Mouse (Mus musculus) kidney, adult 2 months (tissue): ENCODE data around the gene Klk6. TPM values are rescaled to one million over a fixed set of nuclear protein-coding genes. Genes with fewer than 3 reads are reported as not detected.

Source experiments
- DNase-seq: peaks from one replicate; pipeline ENCODE4 v3.0.0; 2021
- H3K27ac ChIP-seq: fragments of 200-500 bp; 2 replicates; pipeline ENCODE4 v1.5.1; 2012; ENCODE audit warnings: low read depth, low read length, control low read depth, inconsistent platforms; ENCODE audit not compliant: insufficient read depth
- H3K27me3 ChIP-seq: fragments of 200-500 bp; replicated peaks from 2 replicates; pipeline ENCODE4 v1.6.1; 2012; ENCODE audit warnings: mild to moderate bottlenecking, moderate library complexity, low read length, inconsistent platforms; ENCODE audit not compliant: control insufficient read depth, insufficient read depth
- H3K36me3 ChIP-seq: fragments of 200-500 bp; 2 replicates; pipeline ENCODE4 v1.6.1; 2012; ENCODE audit warnings: mild to moderate bottlenecking, moderate library complexity, low read length, inconsistent platforms; ENCODE audit not compliant: control insufficient read depth, insufficient read depth
- H3K4me1 ChIP-seq: fragments of 200-500 bp; 2 replicates; pipeline ENCODE4 v1.6.1; 2011; ENCODE audit warnings: low read length; ENCODE audit not compliant: control insufficient read depth, insufficient read depth
- H3K4me3 ChIP-seq: fragments of 200-500 bp; 2 replicates; pipeline ENCODE4 v1.5.1; 2011; ENCODE audit warnings: mild to moderate bottlenecking, low read depth, low read length, control low read depth; ENCODE audit not compliant: insufficient read depth
- CTCF ChIP-seq: fragments of 200-500 bp; conservative IDR thresholded peaks from 2 replicates; pipeline ENCODE4 v1.5.1; 2011; ENCODE audit warnings: low read depth, mild to moderate bottlenecking, control low read depth, low read length, moderate library complexity, mixed read lengths; ENCODE audit not compliant: insufficient read depth, insufficient read length
- POLR2A ChIP-seq: fragments of 200-500 bp; IDR thresholded peaks from one replicate; pipeline ENCODE4 v1.6.1; 2011; ENCODE audit warnings: low read depth, low read length, control low read depth
- WGBS: fragments of 180-500 bp; shearing (Covaris S2); methylation state at CpG from one replicate; pipeline ENCODE4 v1.1.7; 2018; 5-methylcytosine and 5-hydroxymethylcytosine counted together
- polyA plus RNA-seq: library from polyadenylated mRNA; depleted of rRNA; stranded (reverse); fragments of >200 nt; gene quantifications from 2 replicates; pipeline ENCODE4 v1.2.3, GENCODE M21; 2012

Gene Klk6
- polyA plus RNA-seq, 1 experiment = not detected

DNA sequence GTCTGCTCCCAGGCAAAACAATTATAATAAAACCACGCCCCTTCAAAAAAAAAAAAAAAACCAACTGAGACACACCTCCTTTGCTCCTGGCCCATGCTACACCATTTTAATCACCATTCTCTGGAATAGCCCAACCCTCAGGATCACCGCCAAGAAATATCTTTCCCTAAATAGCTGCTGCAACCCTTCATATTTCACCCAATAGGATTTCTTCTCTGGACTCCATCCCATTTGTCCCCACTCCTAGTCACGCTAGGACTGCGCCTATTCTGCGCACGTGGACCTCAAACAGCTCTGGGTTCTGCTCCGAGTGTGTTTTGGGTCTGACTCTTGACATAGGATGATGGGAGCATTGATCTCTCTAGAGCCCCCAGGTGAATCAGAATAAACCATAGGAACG is 27.9 kb upstream of the Klk6 start:
- WGBS = 4% methylated on average over 8 of the region's 8 CpGs
- Histone ChIP-seq H3K27ac (no peak overlapping the region), H3K27me3 (no peaks in the 10 kb centered on the region; the same call in 1 of the 2 replicates), H3K4me1 (no peaks in the 10 kb centered on the region), H3K36me3 (no peaks in the 10 kb centered on the region), H3K4me3 (peak overlapping the region; percentile 45)
- no peak for TF ChIP-seq CTCF
- no peak for TF ChIP-seq POLR2A
- no peak for DNase-seq

DNA sequence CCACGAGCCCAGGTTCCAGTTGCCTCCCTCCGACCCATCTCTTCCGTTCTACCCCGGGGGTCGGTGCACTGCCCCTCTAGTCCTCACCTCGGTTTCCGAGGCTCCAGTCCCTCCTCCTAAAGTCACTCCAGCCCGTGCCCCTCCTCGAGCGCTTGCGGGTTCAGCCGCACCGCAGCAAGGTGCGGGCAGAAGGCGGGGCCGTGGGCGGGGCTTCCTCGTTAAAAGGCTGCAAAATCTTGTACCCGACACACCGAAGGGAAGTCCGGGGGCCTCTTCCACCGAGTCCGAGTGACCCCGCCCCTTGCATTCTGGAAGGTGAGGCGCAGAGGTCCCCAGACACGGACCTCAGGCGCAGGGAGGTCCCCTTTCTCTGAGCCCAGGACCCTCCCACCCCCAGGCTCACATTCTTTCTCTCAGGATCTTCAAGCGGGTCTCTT is 26.9 kb upstream of the Klk6 start, which contains the start of gene Klk8:
Gene Klk8 (plus strand): TSS at position 245 of the 437 bp plus-strand sequence.
- peak; percentile 11 for DNase-seq
- Histone ChIP-seq H3K4me1 (no peaks in the 10 kb centered on the region), H3K36me3 (no peaks in the 10 kb centered on the region), H3K27me3 (no peaks in the 10 kb centered on the region; the same call in 1 of the 2 replicates), H3K4me3 (peak within 1 kb of the TSS; percentile 45), H3K27ac (no peak within 1 kb of the TSS)
- WGBS = under 1% methylated on average over 28 of the region's 28 CpGs
- TF ChIP-seq CTCF = no peak
- TF ChIP-seq POLR2A = no peak

DNA sequence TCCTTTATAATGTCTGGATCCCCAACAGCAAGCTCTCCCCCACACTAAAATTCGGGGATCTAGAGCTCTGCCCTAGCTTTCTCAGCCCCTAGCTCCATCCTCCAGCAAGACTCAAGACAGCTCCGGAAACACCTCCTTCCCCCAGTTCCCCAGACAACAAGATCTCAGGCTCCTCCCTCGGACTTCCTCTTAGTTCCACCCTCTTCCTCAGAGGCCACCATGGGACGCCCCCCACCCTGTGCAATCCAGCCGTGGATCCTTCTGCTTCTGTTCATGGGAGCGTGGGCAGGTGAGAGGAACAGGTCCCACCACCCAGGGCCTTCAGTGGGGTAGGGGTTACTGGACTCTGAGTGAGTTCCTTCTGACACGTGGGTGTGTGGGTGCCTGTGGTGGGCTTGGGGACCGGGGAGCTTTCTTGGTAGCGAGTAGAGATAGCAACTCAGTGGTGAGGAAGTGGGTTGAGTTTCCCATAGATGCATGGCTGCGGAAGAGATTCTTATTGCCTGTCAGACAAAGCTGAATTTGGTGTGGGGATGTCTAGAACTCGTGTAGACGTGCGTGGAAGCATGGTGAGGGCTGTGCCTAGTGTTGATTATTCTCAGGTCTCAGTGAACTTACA is 26.3 kb upstream of the Klk6 start:
- whole genome bisulfite sequencing = 42% methylated on average over 13 of the region's 13 CpGs
- H3K27ac ChIP-seq = no peak overlapping the region
- no peak for TF ChIP-seq CTCF
- no peaks in the 10 kb centered on the region; the same call in 1 of the 2 replicates for H3K27me3 ChIP-seq
- DNase-seq = peak; percentile 11
- peak overlapping the region; percentile 45 for H3K4me3 ChIP-seq
- no peaks in the 10 kb centered on the region for H3K4me1 ChIP-seq
- no peaks in the 10 kb centered on the region for H3K36me3 ChIP-seq

DNA sequence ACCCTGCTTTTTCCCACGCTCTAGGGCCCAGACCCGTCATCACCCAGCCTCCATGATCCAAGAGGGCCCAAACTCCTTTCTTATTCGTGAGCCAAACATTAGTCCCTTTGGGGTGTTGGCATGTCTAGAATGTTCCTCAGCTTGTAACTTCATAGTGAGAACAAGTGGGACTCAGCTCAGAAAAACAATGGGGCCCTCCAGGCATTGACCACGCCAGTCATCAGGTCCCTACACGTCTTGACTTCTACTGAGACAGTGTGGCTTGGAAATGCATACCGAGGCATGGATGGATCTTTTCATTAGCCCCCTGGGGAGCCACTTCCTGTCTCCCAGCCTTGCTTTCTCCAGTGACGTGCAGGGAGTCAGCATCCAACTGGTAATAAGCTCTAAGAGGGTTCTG is 24.4 kb upstream of the Klk6 start:
- Histone ChIP-seq H3K27ac (no peak overlapping the region), H3K27me3 (no peaks in the 10 kb centered on the region), H3K4me1 (no peaks in the 10 kb centered on the region), H3K36me3 (no peaks in the 10 kb centered on the region), H3K4me3 (no peak overlapping the region)
- no peak for DNase-seq
- TF ChIP-seq CTCF (no peak), POLR2A (no peak)
- 70% methylated on average over 7 of the region's 7 CpGs for WGBS

DNA sequence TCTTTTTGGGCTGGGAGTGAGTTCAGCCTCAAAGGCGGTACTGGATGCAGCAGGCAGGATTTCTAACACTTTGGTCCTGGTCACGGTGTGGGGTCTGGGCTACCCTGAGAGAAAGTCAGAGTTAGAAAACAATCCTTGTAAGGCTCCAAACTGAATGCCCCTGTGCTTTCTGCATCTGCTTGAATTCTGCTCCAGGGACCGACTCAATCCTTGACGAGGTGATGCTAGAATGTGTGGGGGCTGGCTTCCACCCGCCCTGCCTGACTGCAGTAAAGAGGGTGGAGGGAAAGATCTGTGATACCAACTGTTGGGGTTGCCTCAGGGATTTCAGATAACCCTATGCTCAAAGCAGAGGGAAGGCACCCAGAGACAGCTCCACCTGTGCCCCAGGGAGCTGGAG is 13.3 kb upstream of the Klk6 start, which contains the start of gene Klk7:
Gene Klk7 (plus strand): TSS at position 301 of the 400 bp plus-strand sequence.
- no peak for DNase-seq
- no peak within 1 kb of the TSS for H3K27ac ChIP-seq
- TF ChIP-seq CTCF (no peak), POLR2A (no peak)
- no peaks in the 10 kb centered on the region for H3K4me1 ChIP-seq
- 50% methylated on average over 5 of the region's 5 CpGs for WGBS
- no peaks in the 10 kb centered on the region for H3K27me3 ChIP-seq
- H3K4me3 ChIP-seq = no peak within 1 kb of the TSS
- H3K36me3 ChIP-seq = no peaks in the 10 kb centered on the region

DNA sequence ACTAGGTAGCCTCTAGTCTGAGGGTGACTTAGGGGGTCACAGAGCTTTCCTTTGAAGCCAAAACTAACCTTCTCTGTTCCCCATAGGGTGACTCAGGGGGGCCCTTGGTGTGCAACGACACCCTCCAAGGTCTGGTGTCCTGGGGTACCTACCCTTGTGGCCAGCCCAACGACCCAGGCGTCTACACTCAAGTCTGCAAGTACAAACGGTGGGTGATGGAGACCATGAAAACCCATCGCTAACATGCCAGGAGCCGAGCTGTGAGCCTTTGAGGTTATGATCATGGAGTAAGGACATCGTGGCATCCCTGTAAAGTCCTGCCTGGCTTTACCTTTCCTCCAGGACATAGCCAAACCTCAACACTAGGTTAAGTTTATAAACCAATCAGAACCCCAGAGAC is 9.1 kb upstream of the Klk6 start:
- H3K4me3 ChIP-seq = no peak overlapping the region
- no peaks in the 10 kb centered on the region for H3K36me3 ChIP-seq
- TF ChIP-seq CTCF (no peak), POLR2A (no peak)
- H3K27ac ChIP-seq = no peak overlapping the region
- no peaks in the 10 kb centered on the region for H3K27me3 ChIP-seq
- no peak for DNase-seq
- H3K4me1 ChIP-seq = no peaks in the 10 kb centered on the region
- WGBS = 87% methylated on average over 7 of the region's 7 CpGs

DNA sequence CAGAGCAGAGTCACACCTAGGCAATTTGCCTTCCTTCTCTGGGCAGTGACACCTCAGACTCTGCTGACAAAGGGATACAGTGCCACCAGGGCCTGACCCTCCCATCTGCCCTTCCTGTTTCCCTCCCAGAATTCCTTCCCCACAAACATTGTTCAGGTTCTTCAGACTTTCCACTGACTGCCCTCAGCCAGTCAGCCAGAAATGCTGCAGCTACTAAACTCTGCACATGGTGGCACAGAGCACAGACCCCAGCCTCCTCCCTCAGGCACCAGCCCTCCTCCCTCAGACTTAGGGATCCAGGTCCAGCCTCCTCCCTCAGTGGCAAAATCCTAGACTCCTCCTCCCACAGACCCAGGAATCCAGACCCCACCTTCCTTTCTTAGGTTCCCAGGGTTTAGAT is 7.6 kb upstream of the Klk6 start:
- no peak overlapping the region for H3K27ac ChIP-seq
- no peak for DNase-seq
- H3K36me3 ChIP-seq = no peaks in the 10 kb centered on the region
- no peak for TF ChIP-seq POLR2A
- TF ChIP-seq CTCF = no peak
- no peaks in the 10 kb centered on the region for H3K4me1 ChIP-seq
- H3K27me3 ChIP-seq = no peaks in the 10 kb centered on the region
- H3K4me3 ChIP-seq = no peak overlapping the region

DNA sequence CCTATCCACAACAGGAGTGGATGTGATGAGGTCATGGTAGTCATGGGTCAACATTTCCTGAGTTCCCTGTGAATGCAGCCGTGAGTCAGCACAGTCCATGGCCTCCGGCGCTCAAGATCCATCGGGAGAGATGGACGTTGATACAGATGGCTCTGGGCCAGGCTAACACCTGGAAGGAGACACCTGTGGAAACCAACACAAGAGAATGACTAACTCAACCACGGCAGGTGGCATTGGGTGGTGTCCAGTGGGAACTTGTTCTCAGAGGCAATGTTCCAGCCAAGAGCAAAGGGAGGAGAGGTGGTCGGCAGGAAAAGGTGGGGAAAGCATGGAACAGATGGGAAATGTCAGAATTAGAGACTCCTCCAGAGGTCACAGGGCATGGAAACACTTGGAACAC is 2.7 kb upstream of the Klk6 start:
- Histone ChIP-seq H3K4me1 (no peaks in the 10 kb centered on the region), H3K27me3 (no peaks in the 10 kb centered on the region), H3K4me3 (no peak overlapping the region), H3K27ac (no peak overlapping the region), H3K36me3 (no peaks in the 10 kb centered on the region)
- DNase-seq = no peak
- TF ChIP-seq CTCF (no peak), POLR2A (no peak)
- 80% methylated on average over 7 of the region's 7 CpGs for WGBS
